In genomic region chr7:28555939-28556535, GRCm38 (mm10) we compare ENCODE assay signal across 40 mouse cellular contexts. TPM values are rescaled to one million over a fixed set of nuclear protein-coding genes. Genes with fewer than 3 reads are reported as not detected.
DNase-seq lines count a peak whose midpoint lies in the region; ATAC-seq and TF ChIP-seq lines count a peak whose summit lies in the region.
"Had no signal": no experiment of that assay in that cellular context is flagged by ENCODE, and none has a peak within 500 bp of the region (broad histone marks: within the 10 kb centered on the region; RNA-seq: fewer than 3 reads in every experiment).

No protein-coding gene starts in this region.

- no peaks in the 10 kb centered on the region for H3K79me2 ChIP-seq in heart, adult 2 months (replicated peaks; ENCODE audit: control insufficient read depth, insufficient read depth, low read length)

- peak; percentile 22 for DNase-seq in embryonic facial prominence, embryonic 14.5 days (ENCODE audit: low spot score)
- no peak for DNase-seq in embryonic facial prominence, embryonic 10.5 days (ENCODE audit: low spot score)
- peak; percentile 31 for DNase-seq in retina, postnatal 7 days (ENCODE audit: low read depth, low spot score)
- no peak for DNase-seq in hindbrain, embryonic 11.5 days (ENCODE audit: low spot score)
- no peak for DNase-seq in hindbrain, embryonic 10.5 days (ENCODE audit: low spot score)
- no peak for DNase-seq in heart, adult 2 months
- DNase-seq: adrenal gland, adult 2 months; cerebellum, adult 9-10 months; cerebellum, postnatal 36 days; forebrain, postnatal 0 days; gastrocnemius, postnatal 10 days; heart, postnatal 4 days; kidney, postnatal 14 days; layer of hippocampus, adult 9-11 months; lung, embryonic 14.5 days; lung, postnatal 14 days; midbrain, embryonic 14.5 days; right cerebral cortex, postnatal 4 days; thymus, adult 18-20 months had no signal

- no peak overlapping the region for H3K27ac ChIP-seq in embryonic facial prominence, embryonic 14.5 days (replicated peaks; ENCODE audit: low read depth, low read length)
- H3K27ac ChIP-seq in embryonic facial prominence, embryonic 10.5 days (replicated peaks) = no peak overlapping the region
- no peak overlapping the region for H3K27ac ChIP-seq in intestine, embryonic 15.5 days
- no peak overlapping the region for H3K27ac ChIP-seq in hindbrain, embryonic 11.5 days (ENCODE audit: low read depth, low read length)
- no peak overlapping the region for H3K27ac ChIP-seq in hindbrain, embryonic 10.5 days
- no peak overlapping the region for H3K27ac ChIP-seq in heart, adult 2 months
- H3K27ac ChIP-seq: embryonic facial prominence, embryonic 12.5 days; forebrain, embryonic 10.5 days; hindbrain, embryonic 15.5 days; liver, embryonic 15.5 days; neural tube, embryonic 15.5 days had no signal

- TF ChIP-seq EP300 in heart, adult 2 months (IDR thresholded peaks at IDR 0.05; ENCODE audit: insufficient read depth, low read depth, low read length) = no peak

- no peak overlapping the region for H3K4me3 ChIP-seq in embryonic facial prominence, embryonic 14.5 days (ENCODE audit: low read depth, low read length)
- H3K4me3 ChIP-seq in embryonic facial prominence, embryonic 10.5 days = no peak overlapping the region
- peak overlapping the region; percentile 40 for H3K4me3 ChIP-seq in E14TG2a.4 (replicated peaks; ENCODE audit: low read length)
- H3K4me3 ChIP-seq in intestine, embryonic 15.5 days (replicated peaks) = no peak overlapping the region
- H3K4me3 ChIP-seq in hindbrain, embryonic 11.5 days (ENCODE audit: low read depth, low read length) = no peak overlapping the region
- H3K4me3 ChIP-seq in hindbrain, embryonic 10.5 days = no peak overlapping the region
- no peak overlapping the region for H3K4me3 ChIP-seq in heart, adult 2 months
- H3K4me3 ChIP-seq: embryonic facial prominence, embryonic 12.5 days; forebrain, embryonic 10.5 days; heart, embryonic 12.5 days; hindbrain, embryonic 15.5 days; liver, embryonic 15.5 days; neural tube, embryonic 15.5 days had no signal

- H3K4me2 ChIP-seq in embryonic facial prominence, embryonic 14.5 days (ENCODE audit: low read depth, low read length) = no peak overlapping the region
- no peak overlapping the region for H3K4me2 ChIP-seq in intestine, embryonic 15.5 days (replicated peaks)
- no peak overlapping the region for H3K4me2 ChIP-seq in hindbrain, embryonic 11.5 days (replicated peaks; ENCODE audit: low read depth, low read length)
- H3K4me2 ChIP-seq: embryonic facial prominence, embryonic 12.5 days; heart, embryonic 12.5 days; hindbrain, embryonic 15.5 days; liver, embryonic 15.5 days; lung, embryonic 14.5 days; neural tube, embryonic 15.5 days had no signal

- peaks cover 29% of the 10 kb centered on the region for H3K36me3 ChIP-seq in embryonic facial prominence, embryonic 14.5 days (ENCODE audit: control insufficient read depth, insufficient read depth, low read length)
- H3K36me3 ChIP-seq in embryonic facial prominence, embryonic 10.5 days (replicated peaks) = peaks cover 34% of the 10 kb centered on the region
- peaks cover 35% of the 10 kb centered on the region for H3K36me3 ChIP-seq in E14TG2a.4 (ENCODE audit: insufficient read depth, low read length)
- H3K36me3 ChIP-seq in intestine, embryonic 15.5 days = peaks cover 14% of the 10 kb centered on the region
- peaks cover 3% of the 10 kb centered on the region; the same call in 1 of the 2 replicates for H3K36me3 ChIP-seq in hindbrain, embryonic 11.5 days (ENCODE audit: control insufficient read depth, insufficient read depth, low read length)
- H3K36me3 ChIP-seq in hindbrain, embryonic 10.5 days = peaks cover 33% of the 10 kb centered on the region
- H3K36me3 ChIP-seq in heart, adult 2 months (ENCODE audit: control insufficient read depth, insufficient read depth, low read length) = no peaks in the 10 kb centered on the region

- H3K9me3 ChIP-seq in embryonic facial prominence, embryonic 14.5 days (ENCODE audit: control insufficient read depth, low read length) = no peaks in the 10 kb centered on the region
- peaks cover 13% of the 10 kb centered on the region; the same call in 1 of the 2 replicates for H3K9me3 ChIP-seq in embryonic facial prominence, embryonic 10.5 days
- H3K9me3 ChIP-seq in E14TG2a.4 (ENCODE audit: low read length) = peaks cover 21% of the 10 kb centered on the region
- no peaks in the 10 kb centered on the region for H3K9me3 ChIP-seq in intestine, embryonic 15.5 days
- no peaks in the 10 kb centered on the region for H3K9me3 ChIP-seq in hindbrain, embryonic 11.5 days (ENCODE audit: control insufficient read depth, low read length)
- H3K9me3 ChIP-seq in hindbrain, embryonic 10.5 days = peaks cover 12% of the 10 kb centered on the region; the same call in 1 of the 2 replicates
- H3K9me3 ChIP-seq: embryonic facial prominence, embryonic 12.5 days; hindbrain, embryonic 15.5 days; liver, embryonic 15.5 days; neural tube, embryonic 15.5 days had no signal

- no peak overlapping the region for H3K9ac ChIP-seq in embryonic facial prominence, embryonic 14.5 days (ENCODE audit: low read depth, low read length)
- H3K9ac ChIP-seq in intestine, embryonic 15.5 days = no peak overlapping the region
- H3K9ac ChIP-seq in hindbrain, embryonic 11.5 days (ENCODE audit: low read depth, low read length) = no peak overlapping the region
- no peak overlapping the region for H3K9ac ChIP-seq in heart, adult 2 months (ENCODE audit: low read depth, low read length)
- H3K9ac ChIP-seq: embryonic facial prominence, embryonic 12.5 days; forebrain, postnatal 0 days; heart, embryonic 12.5 days; hindbrain, embryonic 15.5 days; liver, embryonic 15.5 days; lung, embryonic 14.5 days; neural tube, embryonic 15.5 days had no signal

- WGBS in embryonic facial prominence, embryonic 14.5 days = 19% methylated on average over 5 of the region's 5 CpGs
- 22% methylated on average over 5 of the region's 5 CpGs for WGBS in embryonic facial prominence, embryonic 10.5 days
- WGBS in intestine, embryonic 15.5 days = 7% methylated on average over 5 of the region's 5 CpGs
- 25% methylated on average over 5 of the region's 5 CpGs for WGBS in hindbrain, embryonic 11.5 days
- 36% methylated on average over 5 of the region's 5 CpGs for WGBS in hindbrain, embryonic 10.5 days
- 17% methylated on average over 5 of the region's 5 CpGs for WGBS in heart, adult 2 months

- no peak for TF ChIP-seq CTCF in E14TG2a.4 (conservative IDR thresholded peaks at IDR 0.05; ENCODE audit: low read length)
- no peak for TF ChIP-seq CTCF in heart, adult 2 months (IDR thresholded peaks at IDR 0.05)

- H3K27me3 ChIP-seq in embryonic facial prominence, embryonic 14.5 days (replicated peaks; ENCODE audit: control insufficient read depth, insufficient read depth, low read length) = no peaks in the 10 kb centered on the region
- no peaks in the 10 kb centered on the region for H3K27me3 ChIP-seq in embryonic facial prominence, embryonic 10.5 days (replicated peaks; ENCODE audit: low read depth, poor library complexity, severe bottlenecking)
- no peaks in the 10 kb centered on the region for H3K27me3 ChIP-seq in E14TG2a.4 (ENCODE audit: insufficient read depth, low read length)
- no peaks in the 10 kb centered on the region for H3K27me3 ChIP-seq in intestine, embryonic 15.5 days (replicated peaks)
- H3K27me3 ChIP-seq in hindbrain, embryonic 11.5 days (ENCODE audit: control insufficient read depth, insufficient read depth, low read length) = no peaks in the 10 kb centered on the region
- H3K27me3 ChIP-seq in hindbrain, embryonic 10.5 days (ENCODE audit: insufficient read depth, poor library complexity, severe bottlenecking) = no peaks in the 10 kb centered on the region
- H3K27me3 ChIP-seq in heart, adult 2 months (ENCODE audit: control insufficient read depth, insufficient read depth, low read length) = no peaks in the 10 kb centered on the region
- H3K27me3 ChIP-seq: CH12.LX; embryonic facial prominence, embryonic 12.5 days; heart, embryonic 12.5 days; hindbrain, embryonic 15.5 days; liver, embryonic 15.5 days; neural tube, embryonic 15.5 days had no signal

- TF ChIP-seq POLR2A in heart, adult 2 months (IDR thresholded peaks at IDR 0.05; ENCODE audit: insufficient read depth, low read depth, low read length) = no peak

- H3K4me1 ChIP-seq in embryonic facial prominence, embryonic 14.5 days (ENCODE audit: control insufficient read depth, insufficient read depth, low read length) = no peaks in the 10 kb centered on the region
- H3K4me1 ChIP-seq in embryonic facial prominence, embryonic 10.5 days = peaks cover 31% of the 10 kb centered on the region
- peaks cover 66% of the 10 kb centered on the region for H3K4me1 ChIP-seq in E14TG2a.4 (replicated peaks; ENCODE audit: low read depth, low read length)
- peaks cover 8% of the 10 kb centered on the region for H3K4me1 ChIP-seq in intestine, embryonic 15.5 days (replicated peaks)
- H3K4me1 ChIP-seq in hindbrain, embryonic 11.5 days (replicated peaks; ENCODE audit: control insufficient read depth, insufficient read depth, low read length) = no peaks in the 10 kb centered on the region
- peaks cover 23% of the 10 kb centered on the region for H3K4me1 ChIP-seq in hindbrain, embryonic 10.5 days (replicated peaks)
- no peaks in the 10 kb centered on the region; the same call in 1 of the 2 replicates for H3K4me1 ChIP-seq in heart, adult 2 months (ENCODE audit: control insufficient read depth, insufficient read depth, low read length)
- H3K4me1 ChIP-seq: embryonic facial prominence, embryonic 12.5 days; hindbrain, embryonic 15.5 days had no signal

- no peak for ATAC-seq in embryonic facial prominence, embryonic 14.5 days (ENCODE audit: low read depth)
- 0 out of 2 replicates have a peak, but pooled peaks have one; percentile 37 for ATAC-seq in intestine, embryonic 15.5 days
- no peak for ATAC-seq in hindbrain, embryonic 11.5 days (ENCODE audit: low FRiP score)
- ATAC-seq: activated CD4-positive, CD25-positive, alpha-beta regulatory T cell, adult 4 months; forebrain, postnatal 0 days had no signal

- intact Hi-C loops in heart, adult 2 months (cut with DNase I) = no loop called here

RNA-seq across cellular contexts. Expression of gene Nccrp1, which starts 9.0 kb away (rescaled TPM):
- polyA plus RNA-seq in embryonic facial prominence, embryonic 14.5 days (2014; fragmentation: Nextera tagmentation; extraction: Ambion mirVana) = 0.17 and 0.43 TPM in 2 replicates
- polyA plus RNA-seq in embryonic facial prominence, embryonic 10.5 days (2016; fragmentation: Nextera tagmentation; extraction: Ambion mirVana) = 0.10 TPM in 1 of 2 replicates, not detected in the other
- polyA plus RNA-seq in intestine, embryonic 15.5 days (2015; fragmentation: Nextera tagmentation; extraction: Ambion mirVana) = not detected in 2 replicates
- polyA plus RNA-seq in hindbrain, embryonic 11.5 days (2014; fragmentation: Nextera tagmentation; extraction: Ambion mirVana) = not detected in 2 replicates
- polyA plus RNA-seq in hindbrain, embryonic 10.5 days (2016; fragmentation: Nextera tagmentation; extraction: Ambion mirVana) = 0.10 TPM in 1 of 2 replicates, not detected in the other
- total RNA-seq in heart, adult 2 months (2021) = not detected
- polyA plus RNA-seq in heart, adult 2 months (2012; rRNA removed) = not detected in 2 replicates
- total RNA-seq: adrenal gland, adult 2 months; adrenal gland, postnatal 4 days; CH12.LX; gastrocnemius, postnatal 10 days; heart, postnatal 4 days; liver, adult 2 months; monocyte, adult 5-6 weeks had no signal
- polyA plus RNA-seq: activated CD4-positive, CD25-positive, alpha-beta regulatory T cell, adult 4 months; C2C12; embryonic facial prominence, embryonic 12.5 days; forebrain, embryonic 10.5 days; forebrain, postnatal 0 days; heart, embryonic 12.5 days; heart, postnatal 0 days; intestine, embryonic 14.5 days; kidney, embryonic 14.5 days; limb, embryonic 11.5 days; liver, embryonic 15.5 days; lung, embryonic 14.5 days had no signal

RNA-seq across cellular contexts. Expression of gene Sycn, which starts 15.4 kb away (rescaled TPM):
- not detected in 2 replicates for polyA plus RNA-seq in embryonic facial prominence, embryonic 14.5 days (2014; fragmentation: Nextera tagmentation; extraction: Ambion mirVana)
- polyA plus RNA-seq in embryonic facial prominence, embryonic 10.5 days (2016; fragmentation: Nextera tagmentation; extraction: Ambion mirVana) = not detected in 2 replicates
- 33.3 and 122 TPM in 2 replicates for polyA plus RNA-seq in intestine, embryonic 15.5 days (2015; fragmentation: Nextera tagmentation; extraction: Ambion mirVana)
- polyA plus RNA-seq in hindbrain, embryonic 11.5 days (2014; fragmentation: Nextera tagmentation; extraction: Ambion mirVana) = not detected in 2 replicates
- polyA plus RNA-seq in hindbrain, embryonic 10.5 days (2016; fragmentation: Nextera tagmentation; extraction: Ambion mirVana) = not detected in 2 replicates
- not detected for total RNA-seq in heart, adult 2 months (2021)
- polyA plus RNA-seq in heart, adult 2 months (2012; rRNA removed) = not detected in 2 replicates
- total RNA-seq: adrenal gland, adult 2 months; CH12.LX; forebrain, postnatal 0 days; gastrocnemius, postnatal 10 days; heart, postnatal 4 days; left cerebral cortex, postnatal 10 days; monocyte, adult 5-6 weeks had no signal
- polyA plus RNA-seq: activated CD4-positive, CD25-positive, alpha-beta regulatory T cell, adult 4 months; C2C12; embryonic facial prominence, embryonic 12.5 days; forebrain, embryonic 10.5 days; forebrain, postnatal 0 days; heart, embryonic 12.5 days; heart, postnatal 0 days; hindbrain, embryonic 15.5 days; kidney, embryonic 14.5 days; limb, embryonic 11.5 days; liver, embryonic 15.5 days; lung, embryonic 14.5 days; midbrain, embryonic 14.5 days; neural tube, embryonic 15.5 days had no signal

RNA-seq across cellular contexts. Expression of gene Ifnl3, which starts 33.4 kb away (rescaled TPM):
- not detected in 2 replicates for polyA plus RNA-seq in embryonic facial prominence, embryonic 14.5 days (2014; fragmentation: Nextera tagmentation; extraction: Ambion mirVana)
- not detected in 2 replicates for polyA plus RNA-seq in embryonic facial prominence, embryonic 10.5 days (2016; fragmentation: Nextera tagmentation; extraction: Ambion mirVana)
- not detected in 2 replicates for polyA plus RNA-seq in intestine, embryonic 15.5 days (2015; fragmentation: Nextera tagmentation; extraction: Ambion mirVana)
- not detected in 2 replicates for polyA plus RNA-seq in hindbrain, embryonic 11.5 days (2014; fragmentation: Nextera tagmentation; extraction: Ambion mirVana)
- not detected in 2 replicates for polyA plus RNA-seq in hindbrain, embryonic 10.5 days (2016; fragmentation: Nextera tagmentation; extraction: Ambion mirVana)
- total RNA-seq in heart, adult 2 months (2021) = not detected
- polyA plus RNA-seq in heart, adult 2 months (2012; rRNA removed) = not detected in 2 replicates
- total RNA-seq: adrenal gland, adult 2 months; adrenal gland, postnatal 4 days; CH12.LX; forebrain, postnatal 0 days; gastrocnemius, postnatal 10 days; heart, postnatal 4 days; left cerebral cortex, postnatal 10 days; liver, adult 2 months; monocyte, adult 5-6 weeks had no signal
- polyA plus RNA-seq: activated CD4-positive, CD25-positive, alpha-beta regulatory T cell, adult 4 months; C2C12; embryonic facial prominence, embryonic 12.5 days; forebrain, embryonic 10.5 days; forebrain, postnatal 0 days; gonadal fat pad, adult 2 months; heart, embryonic 12.5 days; heart, postnatal 0 days; hindbrain, embryonic 15.5 days; intestine, embryonic 14.5 days; kidney, embryonic 14.5 days; limb, embryonic 11.5 days; liver, adult 2 months; liver, embryonic 15.5 days; lung, embryonic 14.5 days; midbrain, embryonic 14.5 days; neural tube, embryonic 15.5 days; spleen, adult 2 months had no signal

RNA-seq across cellular contexts. Expression of gene Samd4b, which starts 41.9 kb away (rescaled TPM):
- 31.5 and 33.8 TPM in 2 replicates for polyA plus RNA-seq in embryonic facial prominence, embryonic 14.5 days (2014; fragmentation: Nextera tagmentation; extraction: Ambion mirVana)
- 36.0 and 38.9 TPM in 2 replicates for polyA plus RNA-seq in embryonic facial prominence, embryonic 10.5 days (2016; fragmentation: Nextera tagmentation; extraction: Ambion mirVana)
- polyA plus RNA-seq in intestine, embryonic 15.5 days (2015; fragmentation: Nextera tagmentation; extraction: Ambion mirVana) = 18.9 and 19.5 TPM in 2 replicates
- 25.3 and 27.4 TPM in 2 replicates for polyA plus RNA-seq in hindbrain, embryonic 11.5 days (2014; fragmentation: Nextera tagmentation; extraction: Ambion mirVana)
- 34.0 and 44.0 TPM in 2 replicates for polyA plus RNA-seq in hindbrain, embryonic 10.5 days (2016; fragmentation: Nextera tagmentation; extraction: Ambion mirVana)
- total RNA-seq in heart, adult 2 months (2021) = 10 to 100 TPM; 21.9 to 22.4 TPM
- polyA plus RNA-seq in heart, adult 2 months (2012; rRNA removed) = 38.8 and 46.1 TPM in 2 replicates

RNA-seq across cellular contexts. Expression of gene Pak4, which starts 41.9 kb away (rescaled TPM):
- polyA plus RNA-seq in embryonic facial prominence, embryonic 14.5 days (2014; fragmentation: Nextera tagmentation; extraction: Ambion mirVana) = 20.7 and 23.5 TPM in 2 replicates
- polyA plus RNA-seq in embryonic facial prominence, embryonic 10.5 days (2016; fragmentation: Nextera tagmentation; extraction: Ambion mirVana) = 70.1 and 75.8 TPM in 2 replicates
- polyA plus RNA-seq in intestine, embryonic 15.5 days (2015; fragmentation: Nextera tagmentation; extraction: Ambion mirVana) = 51.7 and 53.1 TPM in 2 replicates
- polyA plus RNA-seq in hindbrain, embryonic 11.5 days (2014; fragmentation: Nextera tagmentation; extraction: Ambion mirVana) = 30.5 and 32.6 TPM in 2 replicates
- polyA plus RNA-seq in hindbrain, embryonic 10.5 days (2016; fragmentation: Nextera tagmentation; extraction: Ambion mirVana) = 51.8 and 66.0 TPM in 2 replicates
- 1 to 10 TPM; 8.8 to 9.4 TPM for total RNA-seq in heart, adult 2 months (2021)
- polyA plus RNA-seq in heart, adult 2 months (2012; rRNA removed) = 6.4 and 7.6 TPM in 2 replicates

Comparison
In these comparisons a context has a peak if more than half of its experiments do, and no peak if none do; other contexts are left out.
1. DNase-seq: peak in embryonic facial prominence, embryonic 14.5 days (single experiment) and retina, postnatal 7 days (single experiment); none in embryonic facial prominence, embryonic 10.5 days (single experiment), hindbrain, embryonic 11.5 days (single experiment), hindbrain, embryonic 10.5 days (single experiment) and heart, adult 2 months (0 of 2).
2. RNA of gene Sycn, which starts 15.4 kb away (polyA plus RNA-seq): 33.3 to 122 TPM in intestine, embryonic 15.5 days; not detected in heart, adult 2 months, not detected in embryonic facial prominence, embryonic 14.5 days, not detected in embryonic facial prominence, embryonic 10.5 days, not detected in hindbrain, embryonic 11.5 days and not detected in hindbrain, embryonic 10.5 days; every median in the first group is over 10 times any median in the second.